ENCODE assay signal across 16 mouse cellular contexts in genomic region chr13:43763301-43763994, GRCm38 (mm10). TPM values are rescaled to one million over a fixed set of nuclear protein-coding genes. Genes with fewer than 3 reads are reported as not detected.
A peak's percentile ranks its signal among the peaks of the same experiment; 100 is the strongest.
DNase-seq lines count a peak whose midpoint lies in the region; ATAC-seq and TF ChIP-seq lines count a peak whose summit lies in the region.
"Had no signal": no experiment of that assay in that cellular context is flagged by ENCODE, and none has a peak within 500 bp of the region (broad histone marks: within the 10 kb centered on the region; RNA-seq: fewer than 3 reads in every experiment).

No protein-coding gene starts in this region.

- peak; percentile 51 for DNase-seq in heart, adult 11 months
- DNase-seq in kidney, postnatal 0 days (ENCODE audit: low spot score): no peak
- DNase-seq in kidney, postnatal 4 days: no peak
- DNase-seq in thymus, postnatal 4 days: peak; percentile 34
- DNase-seq in thymus, postnatal 14 days: no peak
- no peak for DNase-seq in right cerebral cortex, postnatal 36 days (ENCODE audit: low spot score in 2 of 2)
- no peak for DNase-seq in embryo, embryonic 11 days
- DNase-seq: adrenal gland, adult 8-10 months had no signal

- no peak for ATAC-seq in heart, embryonic 11.5 days (replicated peaks; ENCODE audit: insufficient number of reproducible peaks, low FRiP score, low TSS enrichment)
- ATAC-seq in kidney, postnatal 0 days (replicated peaks; ENCODE audit: low FRiP score, low read depth): no peak
- ATAC-seq: Patski had no signal

- no peaks in the 10 kb centered on the region; the same call in 1 of the 2 replicates for H3K36me3 ChIP-seq in heart, embryonic 11.5 days (ENCODE audit: control insufficient read depth, insufficient read depth, low read length)
- H3K36me3 ChIP-seq in kidney, postnatal 0 days (ENCODE audit: insufficient read depth, low read length): no peaks in the 10 kb centered on the region
- H3K36me3 ChIP-seq: embryonic facial prominence, embryonic 13.5 days; forebrain, embryonic 12.5 days; heart, embryonic 13.5 days; hindbrain, embryonic 12.5 days had no signal

- no peaks in the 10 kb centered on the region for H3K9me3 ChIP-seq in heart, embryonic 11.5 days (replicated peaks; ENCODE audit: control insufficient read depth, low read length)
- H3K9me3 ChIP-seq in kidney, postnatal 0 days (replicated peaks; ENCODE audit: low read length): no peaks in the 10 kb centered on the region
- H3K9me3 ChIP-seq: embryonic facial prominence, embryonic 13.5 days; heart, embryonic 13.5 days; hindbrain, embryonic 12.5 days had no signal

- H3K9ac ChIP-seq in heart, embryonic 11.5 days (ENCODE audit: low read depth, low read length): no peak overlapping the region
- no peak overlapping the region for H3K9ac ChIP-seq in kidney, postnatal 0 days (ENCODE audit: low read depth, low read length)
- H3K9ac ChIP-seq: embryonic facial prominence, embryonic 13.5 days; forebrain, embryonic 12.5 days; heart, embryonic 13.5 days; hindbrain, embryonic 12.5 days had no signal

- no peak overlapping the region for H3K4me3 ChIP-seq in heart, embryonic 11.5 days (ENCODE audit: low read depth, low read length)
- H3K4me3 ChIP-seq in kidney, postnatal 0 days (replicated peaks; ENCODE audit: low read depth, low read length): no peak overlapping the region
- H3K4me3 ChIP-seq: embryonic facial prominence, embryonic 13.5 days; forebrain, embryonic 12.5 days; heart, adult 2 months; heart, embryonic 13.5 days; hindbrain, embryonic 12.5 days had no signal

- H3K27me3 ChIP-seq in heart, embryonic 11.5 days (ENCODE audit: control insufficient read depth, insufficient read depth, low read length): no peaks in the 10 kb centered on the region
- no peaks in the 10 kb centered on the region for H3K27me3 ChIP-seq in kidney, postnatal 0 days (ENCODE audit: insufficient read depth, low read length)
- H3K27me3 ChIP-seq: CH12.LX; embryonic facial prominence, embryonic 13.5 days; forebrain, embryonic 12.5 days; heart, embryonic 13.5 days; hindbrain, embryonic 12.5 days; Patski had no signal

- H3K27ac ChIP-seq in heart, embryonic 11.5 days (ENCODE audit: low read depth, low read length): no peak overlapping the region
- H3K27ac ChIP-seq in kidney, postnatal 0 days: no peak overlapping the region
- H3K27ac ChIP-seq: embryonic facial prominence, embryonic 13.5 days; forebrain, embryonic 12.5 days; heart, adult 2 months; heart, embryonic 13.5 days; hindbrain, embryonic 12.5 days had no signal

- H3K4me2 ChIP-seq in heart, embryonic 11.5 days: no peak overlapping the region
- no peak overlapping the region for H3K4me2 ChIP-seq in kidney, postnatal 0 days (ENCODE audit: low read length)
- H3K4me2 ChIP-seq: embryonic facial prominence, embryonic 13.5 days; forebrain, embryonic 12.5 days; heart, embryonic 13.5 days; hindbrain, embryonic 12.5 days had no signal

- peak; percentile 10; the same call in 1 of the 2 replicates for TF ChIP-seq CTCF in kidney, postnatal 0 days (IDR thresholded peaks at IDR 0.05; ENCODE audit: low read depth)

- WGBS in heart, embryonic 11.5 days (ENCODE audit: insufficient replicate concordance): 87% methylated on average over 12 of the region's 12 CpGs
- WGBS in kidney, postnatal 0 days: 94% methylated on average over 12 of the region's 12 CpGs

- no peaks in the 10 kb centered on the region for H3K4me1 ChIP-seq in heart, embryonic 11.5 days (ENCODE audit: control insufficient read depth, insufficient read depth, low read length)
- no peaks in the 10 kb centered on the region for H3K4me1 ChIP-seq in kidney, postnatal 0 days (replicated peaks; ENCODE audit: insufficient read depth, low read length)

RNA-seq across cellular contexts. Expression of gene Cd83, which starts 21.1 kb away (rescaled TPM):
- polyA plus RNA-seq in heart, embryonic 11.5 days (2014; fragmentation: Nextera tagmentation; extraction: Ambion mirVana): 2.2 and 2.4 TPM in 2 replicates
- 35.8 and 40.6 TPM in 2 replicates for polyA plus RNA-seq in kidney, postnatal 0 days (2015; fragmentation: Nextera tagmentation; extraction: Ambion mirVana)
- polyA plus RNA-seq: Patski had no signal

Comparison
In these comparisons a context has a peak if more than half of its experiments do, and no peak if none do; other contexts are left out.
1. DNase-seq: peak in heart, adult 11 months (single experiment) and thymus, postnatal 4 days (single experiment); none in kidney, postnatal 0 days (single experiment), kidney, postnatal 4 days (0 of 2), thymus, postnatal 14 days (single experiment), right cerebral cortex, postnatal 36 days (0 of 2) and embryo, embryonic 11 days (single experiment).
2. RNA of gene Cd83, which starts 21.1 kb away (polyA plus RNA-seq): 35.8 to 40.6 TPM in kidney, postnatal 0 days; 2.2 to 2.4 TPM in heart, embryonic 11.5 days; every median in the first group is over 10 times any median in the second.